Mouse (Mus musculus): ENCODE data around the gene Dcaf4.

Gene Dcaf4

DNA sequence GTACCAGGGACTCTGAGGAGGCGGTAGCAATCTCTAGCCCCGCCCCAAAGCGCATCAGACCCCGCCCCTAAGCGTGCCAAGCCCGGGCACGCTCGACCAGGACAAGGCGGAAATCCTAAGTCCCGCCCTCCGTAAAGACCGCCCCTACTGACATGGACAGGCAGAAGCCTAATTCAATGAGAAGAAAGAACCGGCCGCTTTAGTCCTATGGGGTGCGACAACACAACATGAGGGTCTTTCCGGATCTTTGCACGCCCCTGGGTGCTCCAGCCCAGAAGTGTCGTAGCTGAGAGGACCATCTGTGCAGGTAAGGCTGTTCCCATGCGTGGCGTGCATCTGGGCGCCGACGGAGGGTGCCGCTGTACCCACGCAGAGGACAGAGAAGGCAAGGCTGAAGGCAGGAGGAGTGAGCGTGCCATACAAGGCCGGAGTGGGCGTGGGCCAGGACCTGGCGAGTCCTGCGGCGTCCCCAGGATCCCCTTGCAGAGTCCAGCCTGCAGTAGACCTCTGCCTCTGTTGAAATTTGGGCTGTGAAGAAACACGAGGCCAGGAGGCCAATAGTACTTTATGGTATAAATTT lies at the start of gene Dcaf4:
Dcaf4 (plus strand) TSS at position 156 of the 580 bp plus-strand sequence.
- DNase-seq (ENCODE audit: low spot score in 2 of 2), result peak; percentile 93 to 97

DNA sequence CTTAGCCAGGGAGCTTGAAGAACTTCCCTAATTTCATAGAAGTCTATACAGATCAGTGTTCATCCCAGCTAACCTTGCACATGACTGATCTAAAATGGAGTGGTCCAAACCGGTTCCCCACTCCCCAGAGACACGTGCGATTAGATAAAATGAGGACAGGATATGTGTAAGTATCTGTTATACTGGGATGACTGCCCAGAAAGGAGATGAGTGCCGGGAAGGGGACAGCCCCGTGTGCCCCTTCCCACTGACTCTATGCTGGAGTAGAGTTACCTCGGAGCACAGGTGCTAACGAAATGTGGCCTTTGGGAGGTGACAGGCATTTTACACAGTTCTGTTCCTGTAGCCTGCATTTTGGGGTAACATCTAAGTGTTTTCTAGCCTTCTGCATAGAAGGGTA lies 48.5 kb upstream of the Dcaf4 start:
- DNase-seq (ENCODE audit: low spot score in 2 of 2), result no peak

DNA sequence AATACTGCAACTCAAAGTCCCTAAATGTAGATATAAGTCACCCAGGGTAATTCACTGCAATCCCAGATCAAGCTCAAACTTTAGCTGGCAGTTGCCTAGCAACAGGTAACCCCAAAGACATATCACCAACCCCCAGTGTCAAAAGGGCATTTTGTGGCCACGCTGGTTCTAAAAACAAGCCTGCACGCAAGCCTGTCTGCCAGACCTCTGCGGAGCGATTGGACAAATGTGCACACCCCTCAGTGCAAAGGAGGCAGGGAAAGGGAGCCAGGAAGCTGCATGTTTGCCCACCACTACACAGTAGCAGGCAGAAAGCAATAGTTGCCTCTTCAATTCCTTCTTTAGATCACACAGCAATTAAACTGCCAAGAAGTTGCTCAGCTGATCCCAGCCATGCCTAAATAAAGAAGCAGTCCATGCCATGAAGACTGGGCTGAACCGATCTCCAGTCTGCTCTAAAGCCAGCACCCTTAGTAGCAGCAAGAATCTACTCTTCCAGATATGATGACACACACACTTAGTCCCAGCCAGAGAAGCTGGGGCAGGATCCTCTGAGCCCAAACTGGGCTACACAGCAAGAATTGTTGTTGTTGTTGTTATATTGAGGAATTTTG lies 46.2 kb upstream of the Dcaf4 start:
- no peak for DNase-seq (ENCODE audit: low spot score in 2 of 2)

DNA sequence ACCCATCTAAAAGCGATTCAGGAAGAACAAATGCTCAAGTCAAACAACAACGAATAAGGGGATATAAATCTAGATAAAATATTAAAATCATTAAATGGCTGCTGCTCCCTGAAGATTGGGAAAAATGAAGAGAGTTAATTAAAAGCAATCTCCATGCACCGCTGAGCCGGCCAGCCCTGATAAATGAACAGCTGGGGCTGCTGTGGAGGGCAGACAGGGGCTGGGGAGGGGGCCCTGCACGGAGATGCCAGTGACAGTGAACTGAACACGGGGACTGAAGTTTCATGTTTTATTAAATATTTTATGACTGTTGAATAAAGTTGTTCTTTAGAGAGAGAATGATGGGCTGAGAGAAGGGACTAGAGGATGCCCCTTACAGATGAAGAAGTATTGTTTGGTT lies 44.8 kb upstream of the Dcaf4 start:
- DNase-seq (ENCODE audit: low spot score in 2 of 2), result no peak

DNA sequence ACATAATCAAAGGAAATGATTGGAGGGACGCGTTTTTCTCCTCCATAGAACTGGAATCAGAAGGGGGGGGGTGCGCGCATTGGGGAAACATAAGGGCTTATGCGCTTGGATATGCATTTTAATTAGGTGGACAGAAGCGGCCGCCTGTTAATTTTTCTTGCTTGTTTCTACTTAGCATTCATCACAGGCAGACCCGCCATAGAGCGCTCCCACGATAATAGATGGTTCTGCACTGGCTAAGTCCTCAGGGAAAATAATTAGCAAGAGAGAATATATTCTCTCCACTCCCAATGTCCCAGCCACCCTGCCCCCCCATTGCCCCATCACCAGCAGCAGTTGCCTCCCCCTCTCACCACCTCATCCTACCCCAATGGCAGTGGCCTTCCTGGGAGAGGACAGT lies 44.0 kb upstream of the Dcaf4 start:
- DNase-seq (ENCODE audit: low spot score in 2 of 2), result no peak

DNA sequence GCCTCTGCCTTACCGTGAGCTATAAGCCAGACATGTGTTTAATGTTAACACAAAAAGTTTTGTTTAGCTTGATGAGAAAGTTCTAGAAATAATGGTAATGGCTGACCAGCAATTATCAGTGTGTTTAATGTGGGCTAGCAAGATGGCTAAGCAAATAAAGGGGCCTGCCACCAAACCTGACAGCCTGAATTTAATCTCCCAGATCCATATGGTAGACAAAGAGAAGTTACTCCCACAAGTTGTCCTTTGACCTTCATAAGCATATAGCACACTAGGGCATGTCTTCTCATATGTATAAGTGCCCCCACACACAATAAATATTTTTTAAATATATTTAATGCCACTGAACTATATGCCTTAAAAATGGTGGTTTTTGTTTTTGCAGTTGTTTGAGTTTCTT lies 41.1 kb upstream of the Dcaf4 start:
- DNase-seq (ENCODE audit: low spot score in 2 of 2), result no peak

DNA sequence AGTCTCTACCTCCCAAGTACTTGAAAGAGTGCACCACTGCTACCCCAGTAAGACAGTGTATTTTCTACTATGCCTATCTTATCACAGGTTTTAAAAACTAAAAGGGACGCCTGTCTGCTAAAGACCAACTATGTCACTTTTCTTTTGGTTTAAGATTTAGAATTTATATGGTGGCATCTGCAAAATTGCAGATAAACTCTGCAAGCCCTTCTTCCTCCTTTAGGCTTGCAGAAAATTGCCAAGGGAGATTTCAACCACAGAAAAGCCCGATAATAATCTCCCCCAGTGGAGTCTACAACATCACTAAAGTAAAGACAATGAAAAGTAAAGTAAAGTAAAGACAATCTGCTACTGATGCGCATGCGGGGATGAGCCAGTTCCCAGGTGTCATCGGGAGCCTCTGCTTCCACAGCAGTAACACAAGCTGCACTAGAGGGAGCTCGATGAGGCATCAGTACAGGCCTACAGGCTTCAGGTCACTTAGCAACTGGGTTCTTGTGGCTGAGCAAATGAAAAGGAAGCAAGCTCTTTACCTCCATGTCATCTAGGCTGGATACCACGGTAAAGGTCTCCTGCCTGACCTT lies 40.4 kb upstream of the Dcaf4 start:
- no peak for DNase-seq (ENCODE audit: low spot score in 2 of 2)

DNA sequence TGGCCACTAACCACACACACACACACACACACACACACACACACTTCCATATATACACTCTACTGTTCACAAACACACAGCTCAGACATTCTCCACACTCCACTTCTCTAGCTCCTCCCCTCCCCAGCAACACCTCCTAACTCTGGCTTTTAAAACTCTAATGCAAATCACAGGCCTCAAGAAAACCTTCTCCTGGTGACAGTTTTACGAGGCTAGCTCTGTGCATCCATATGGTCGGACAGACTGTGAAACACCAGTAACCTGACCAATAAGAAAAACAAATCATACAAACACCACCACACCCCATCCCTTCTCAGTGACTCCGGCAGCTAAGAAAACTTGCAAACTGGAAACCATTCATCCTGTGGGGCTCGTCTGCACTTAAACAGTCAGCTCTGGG lies 38.8 kb upstream of the Dcaf4 start:
- no peak for DNase-seq (ENCODE audit: low spot score in 2 of 2)

DNA sequence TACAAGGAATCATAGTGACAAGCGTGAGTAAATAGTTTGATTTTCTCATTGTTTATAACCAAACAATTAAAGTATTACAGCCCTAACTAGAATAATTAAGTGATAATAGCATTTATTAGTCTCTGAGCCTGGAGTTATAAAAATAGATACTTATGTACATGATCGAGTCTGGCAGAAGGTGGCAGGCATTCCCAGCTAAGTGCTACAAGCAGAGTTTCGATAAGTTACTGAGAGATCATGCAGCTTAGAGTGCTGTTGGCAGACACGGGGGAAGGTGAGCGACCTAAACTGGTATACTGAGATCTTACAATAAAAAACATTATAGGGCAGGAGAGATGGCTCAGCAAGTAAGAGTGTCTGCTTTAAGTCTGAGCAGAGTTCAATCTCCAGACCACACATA lies 36.6 kb upstream of the Dcaf4 start:
- no peak for DNase-seq (ENCODE audit: low spot score in 2 of 2)

DNA sequence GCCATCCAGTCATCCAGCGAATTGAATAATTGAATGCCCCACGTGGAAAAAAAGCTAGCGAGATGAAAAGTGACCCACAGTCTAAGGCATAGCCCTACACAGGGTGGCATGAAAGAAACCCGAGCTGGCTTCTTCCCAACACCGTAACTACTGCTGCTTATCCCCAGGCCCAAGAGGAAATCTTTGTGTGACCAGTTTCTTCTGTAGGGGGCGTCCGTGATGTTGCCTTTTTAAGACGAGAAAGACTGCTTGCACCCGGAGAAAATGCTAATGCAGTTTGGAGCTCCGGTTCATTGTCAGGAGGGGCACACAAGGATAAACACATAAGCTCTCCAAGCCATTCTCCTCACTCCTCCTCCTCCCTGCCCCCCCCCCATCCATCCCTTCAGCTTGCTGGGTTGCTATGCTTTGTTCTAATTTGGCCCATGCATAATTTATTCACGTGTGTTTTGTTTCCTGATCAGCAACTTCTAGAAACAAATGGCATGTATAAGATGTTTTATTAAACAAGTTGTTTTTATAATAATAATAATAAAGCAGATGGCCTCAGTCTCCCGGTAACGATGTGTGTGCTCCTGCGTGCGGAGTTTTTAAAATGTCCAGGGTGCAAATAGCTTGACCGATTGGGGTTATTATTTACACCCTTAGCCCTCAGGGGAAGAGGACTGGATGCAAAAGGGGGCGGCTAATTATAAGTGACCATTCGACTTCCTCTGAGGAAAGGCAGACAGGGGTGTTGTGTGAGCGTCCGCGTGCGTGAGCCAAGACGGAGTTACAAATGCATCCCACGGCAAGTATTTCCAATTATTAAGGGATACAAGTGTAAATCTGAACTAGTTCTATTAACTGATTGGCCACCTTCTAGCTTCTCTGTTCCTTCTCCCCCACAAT lies 35.2 kb upstream of the Dcaf4 start:
- no peak for DNase-seq (ENCODE audit: low spot score in 2 of 2)

DNA sequence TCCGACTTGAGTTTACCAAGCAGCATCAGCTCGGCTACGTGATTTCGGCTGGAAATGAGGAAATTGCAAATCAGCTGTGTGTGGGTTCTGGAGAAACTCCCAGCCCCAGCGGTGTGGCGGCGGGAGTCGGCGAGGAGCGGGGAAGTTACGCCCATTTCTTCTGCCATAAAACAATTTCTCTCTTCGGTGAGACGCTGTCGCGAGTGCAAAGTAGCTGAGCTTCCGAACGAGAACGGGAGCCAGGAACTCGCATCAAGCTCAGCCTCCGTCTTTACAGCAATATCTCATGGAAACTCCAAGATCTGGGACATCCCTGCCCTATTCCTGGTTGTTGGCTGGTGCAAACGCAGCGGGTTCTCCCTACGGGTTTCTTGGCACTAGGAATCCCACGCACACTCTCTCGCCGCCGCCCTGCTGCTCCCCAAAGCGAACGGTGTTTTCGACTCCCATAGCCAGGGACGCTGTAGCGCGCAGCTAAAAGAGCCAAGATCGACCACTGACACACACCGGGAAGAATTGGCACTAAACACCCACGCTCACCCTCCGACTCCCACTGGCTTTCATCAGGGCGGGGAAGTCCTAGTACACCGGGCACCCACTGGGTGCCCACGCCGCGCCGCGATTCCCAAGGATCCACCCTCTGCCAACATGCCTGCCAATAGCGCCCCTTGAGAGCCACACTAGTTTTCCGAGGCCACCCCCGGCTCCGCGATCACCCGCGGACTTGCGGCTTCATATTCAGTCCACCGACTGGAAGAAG lies 34.2 kb upstream of the Dcaf4 start:
- DNase-seq (ENCODE audit: low spot score in 2 of 2), result peak; percentile 44 to 58

DNA sequence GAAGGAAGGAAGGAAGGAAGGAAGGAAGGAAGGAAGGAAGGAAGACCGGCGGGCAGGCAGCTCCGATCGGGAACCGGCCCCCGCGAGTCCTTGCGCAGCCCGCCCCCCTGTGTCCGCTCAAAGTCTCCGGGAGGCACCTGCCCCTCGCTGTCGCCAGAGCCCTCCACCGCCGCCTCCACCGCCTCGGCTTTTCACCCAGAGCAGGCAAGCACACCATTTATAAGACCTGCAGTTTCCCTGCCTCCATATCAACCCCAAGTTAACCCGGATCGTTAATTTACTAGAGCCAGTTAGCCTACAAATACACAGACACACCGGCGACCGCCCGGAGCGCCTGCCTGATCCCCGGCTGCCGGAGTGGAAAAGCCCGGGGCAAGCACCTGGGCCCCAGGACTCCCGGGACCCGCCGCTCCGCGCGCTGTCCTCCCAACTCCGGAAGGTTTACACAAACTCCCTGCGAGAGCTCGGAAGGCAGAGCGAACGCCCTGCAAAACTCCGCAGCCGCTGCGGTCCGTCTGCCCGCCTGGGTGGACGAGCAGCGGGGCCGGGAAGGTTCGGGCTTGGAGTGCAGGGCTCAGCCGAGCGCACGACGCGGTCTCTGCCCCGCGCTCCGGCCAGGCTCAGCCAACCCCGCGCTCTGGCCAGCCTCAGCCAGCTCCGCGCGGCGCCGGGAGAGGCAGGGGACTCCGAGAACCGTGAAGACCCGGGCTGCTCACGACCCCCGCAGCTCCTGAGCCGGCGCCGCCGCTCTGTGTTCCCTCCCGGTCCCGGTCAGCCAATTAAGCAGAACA lies 33.4 kb upstream of the Dcaf4 start:
- peak in 1 of 2 experiments; percentile 32 for DNase-seq (ENCODE audit: low spot score in 2 of 2)

DNA sequence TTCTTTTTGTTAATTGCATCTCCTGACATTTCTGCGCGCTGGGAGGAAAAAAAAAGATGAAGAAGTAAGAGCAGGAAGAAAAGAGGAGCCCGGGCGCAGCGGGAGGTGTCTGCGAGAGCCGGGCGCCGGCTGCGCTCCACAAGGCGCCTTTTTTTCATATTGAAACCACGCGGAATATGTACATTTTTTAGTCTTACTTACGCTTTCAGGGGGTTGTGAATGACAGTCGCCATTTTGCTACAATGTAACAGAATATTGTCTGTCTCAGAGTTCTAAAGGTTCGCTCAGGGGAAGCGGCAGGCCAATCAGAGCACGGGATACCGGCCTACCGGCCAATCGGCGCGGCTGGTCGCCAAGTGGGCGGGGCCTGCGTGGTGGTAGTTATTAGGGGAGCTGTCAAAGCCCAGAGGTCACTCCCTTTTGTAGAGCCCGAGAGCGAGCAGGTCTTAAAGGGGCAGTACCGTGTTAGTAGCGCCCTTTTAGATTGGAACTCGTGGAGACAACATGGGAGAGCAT lies 32.7 kb upstream of the Dcaf4 start, which contains the start of gene Dpf3:
Dpf3 (minus strand) TSS at position 241 of the 516 bp plus-strand sequence.
- DNase-seq (ENCODE audit: low spot score in 2 of 2), result peak; percentile 91 to 96

DNA sequence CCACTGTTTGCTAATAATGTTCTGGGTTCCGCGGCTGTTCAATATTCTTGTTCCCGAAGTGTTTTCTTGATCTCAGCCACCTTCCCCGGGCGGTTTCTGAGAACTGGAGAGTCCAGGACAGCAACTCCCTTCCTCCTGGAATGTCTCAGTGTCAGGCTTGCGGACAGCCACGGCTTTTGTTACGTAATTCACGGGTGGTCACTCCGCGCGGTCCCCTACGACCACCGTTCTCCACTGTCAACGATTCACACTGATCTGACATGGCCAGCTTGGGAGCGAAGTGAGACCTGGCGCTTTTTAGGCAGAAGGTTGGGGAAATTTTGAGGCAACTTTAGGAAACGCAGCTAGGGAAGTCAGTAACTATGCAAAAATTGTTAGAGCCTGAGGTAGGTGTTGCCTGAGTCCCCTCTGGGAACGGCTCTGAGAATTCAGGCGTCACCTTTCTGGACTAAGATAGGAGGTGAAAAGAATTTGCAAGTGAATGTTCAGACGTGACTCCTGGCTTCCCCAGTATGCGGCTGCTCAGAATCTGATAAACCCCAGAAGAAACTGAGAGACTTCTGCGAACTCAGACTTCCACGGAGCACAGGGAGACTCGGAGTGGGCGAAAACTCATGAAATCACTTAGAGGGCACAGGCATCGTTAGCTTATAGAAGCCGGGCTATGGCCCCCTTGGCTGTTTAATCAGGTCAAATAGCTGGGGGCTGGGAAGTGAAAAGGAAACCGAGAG lies 31.9 kb upstream of the Dcaf4 start:
- no peak for DNase-seq (ENCODE audit: low spot score in 2 of 2)

DNA sequence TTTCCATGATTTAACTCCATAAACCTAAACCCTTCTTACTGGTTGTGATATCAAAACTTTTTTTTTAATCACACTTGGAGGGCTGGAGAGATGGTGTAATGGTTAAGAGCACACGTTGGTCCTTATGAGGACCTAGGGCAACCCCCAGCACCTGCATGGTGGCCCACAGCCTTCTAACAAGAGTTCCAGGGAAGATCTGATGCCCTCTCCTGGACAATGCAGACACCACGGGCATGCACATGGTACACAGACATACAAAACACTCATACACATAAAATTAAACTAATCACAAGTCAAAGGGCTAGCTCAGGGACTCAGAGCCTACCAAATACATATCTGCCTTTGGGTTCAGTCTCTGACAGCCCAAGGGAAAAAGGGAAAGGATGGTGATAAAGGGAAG lies 30.5 kb upstream of the Dcaf4 start:
- DNase-seq (ENCODE audit: low spot score in 2 of 2), result no peak

DNA sequence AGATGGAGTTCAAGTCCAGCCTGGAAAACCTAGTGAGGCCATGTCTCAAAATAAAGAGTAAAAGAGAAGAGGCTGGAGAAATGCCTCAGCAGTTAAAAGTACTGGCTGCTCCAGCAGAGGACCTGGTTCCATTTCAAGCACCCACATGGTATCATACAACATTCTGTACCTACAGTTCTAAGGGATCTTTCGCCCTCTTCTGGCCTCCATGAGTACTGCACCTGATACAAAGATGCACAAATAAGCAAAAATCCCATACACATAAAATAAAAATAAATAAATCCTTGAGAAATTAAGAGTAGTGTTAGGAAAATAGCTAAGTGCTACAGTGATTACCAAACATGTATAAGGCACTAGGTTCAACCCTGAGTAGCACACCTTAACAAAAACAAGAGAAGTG lies 28.7 kb upstream of the Dcaf4 start:
- no peak for DNase-seq (ENCODE audit: low spot score in 2 of 2)

DNA sequence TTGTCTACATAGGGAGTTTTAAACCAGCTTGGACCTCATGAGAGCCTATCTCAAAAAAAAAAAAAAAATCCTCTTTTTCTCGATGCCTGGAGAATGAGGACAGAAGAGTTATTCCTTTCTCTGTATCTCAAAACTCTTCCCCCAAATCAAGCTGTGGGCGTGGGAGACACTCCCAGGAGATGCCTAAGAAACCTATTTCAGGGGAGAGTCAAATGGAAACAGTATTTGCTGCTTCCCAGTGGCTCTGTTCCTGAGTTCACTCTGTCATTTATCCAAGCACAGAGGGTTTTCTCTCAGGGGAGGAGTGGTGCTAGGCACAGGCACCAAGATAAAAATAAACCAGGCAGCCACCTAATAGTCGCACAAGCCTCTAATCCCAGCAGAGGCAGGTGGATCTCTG lies 27.5 kb upstream of the Dcaf4 start:
- DNase-seq (ENCODE audit: low spot score in 2 of 2), result no peak

DNA sequence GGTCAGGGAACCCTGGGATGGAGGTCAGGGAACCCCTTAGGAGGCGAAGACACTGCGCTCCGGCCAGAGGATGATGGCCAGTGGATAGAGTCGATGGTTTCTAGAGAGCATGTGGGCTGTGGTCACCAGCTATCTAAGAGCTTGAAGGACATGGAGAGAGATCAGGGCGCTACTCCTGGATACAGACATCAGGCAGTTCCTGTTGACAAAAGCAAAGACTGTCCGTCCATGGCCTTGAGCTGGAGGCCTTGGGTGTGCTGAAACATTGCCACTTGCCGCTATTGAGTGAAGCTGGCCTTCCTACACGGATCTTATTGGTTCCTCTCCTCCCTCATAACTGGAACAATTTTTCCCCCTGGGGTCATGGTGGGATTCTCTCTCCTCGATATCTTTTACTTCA lies 26.1 kb upstream of the Dcaf4 start:
- DNase-seq (ENCODE audit: low spot score in 2 of 2), result no peak

DNA sequence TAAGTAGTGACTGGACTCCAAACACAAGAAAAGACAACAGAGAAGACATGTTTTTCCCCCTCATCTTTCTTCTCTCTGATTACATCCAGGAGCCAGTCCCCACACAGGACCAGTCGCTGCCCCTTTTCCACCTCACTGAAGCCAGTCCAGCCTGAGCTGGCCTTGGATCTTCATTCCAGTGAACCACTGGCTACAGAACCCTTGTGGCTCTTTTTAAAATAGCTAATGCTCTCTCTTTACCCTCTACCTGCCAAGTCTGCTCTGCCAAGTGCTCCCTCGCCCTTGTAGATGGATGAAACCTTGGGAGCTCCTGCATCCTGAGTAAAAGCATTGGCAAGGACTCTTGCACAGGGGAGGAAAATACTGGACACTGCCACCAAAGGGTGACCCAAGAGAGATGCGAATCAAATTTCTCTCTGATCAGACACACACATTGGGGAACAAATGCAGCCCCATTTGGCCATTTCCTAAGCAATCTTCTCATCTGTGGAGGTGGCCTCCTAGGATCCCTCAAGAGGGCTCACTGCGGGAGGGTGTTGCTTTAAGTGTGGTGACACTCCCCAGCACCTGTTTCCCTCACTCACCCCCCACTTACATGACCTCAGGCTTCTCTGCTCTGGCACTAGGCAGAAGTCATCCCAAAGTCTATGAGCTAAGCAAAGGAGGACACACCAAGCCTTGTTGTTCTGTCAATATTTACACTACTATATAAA lies 24.9 kb upstream of the Dcaf4 start:
- no peak for DNase-seq (ENCODE audit: low spot score in 2 of 2)

DNA sequence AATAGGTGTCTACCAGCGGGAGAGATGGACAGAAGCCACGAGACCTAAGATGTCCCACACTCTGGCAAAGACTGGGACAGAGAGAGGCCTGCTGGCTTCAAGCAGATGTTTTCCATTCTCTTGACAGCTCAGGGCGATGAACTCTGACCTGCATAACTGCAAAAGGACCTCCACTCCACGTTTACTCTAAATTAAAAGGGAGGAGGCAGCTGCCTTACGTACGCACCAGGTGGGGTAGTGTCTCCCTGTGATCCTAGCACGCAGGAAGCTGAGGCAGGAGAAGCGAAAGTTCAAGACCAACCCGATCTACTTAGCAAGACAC lies 24.3 kb upstream of the Dcaf4 start:
- DNase-seq (ENCODE audit: low spot score in 2 of 2), result no peak

Measured in frontal cortex, postnatal 14 days (tissue).